Mouse (Mus musculus) liver, embryonic 14.5 days (tissue): Measurements from ENCODE around the gene Atxn1l.

Experiments
- CTCF ChIP-seq: IDR thresholded peaks from 2 replicates; pipeline ENCODE4 v1.5.1; 2016; ENCODE audit warnings: antibody characterized with exemption, low read depth, control low read depth
- EP300 ChIP-seq: IDR thresholded peaks from 2 replicates; pipeline ENCODE4 v1.6.1; 2016; ENCODE audit warnings: antibody characterized with exemption, low read depth

DNA sequence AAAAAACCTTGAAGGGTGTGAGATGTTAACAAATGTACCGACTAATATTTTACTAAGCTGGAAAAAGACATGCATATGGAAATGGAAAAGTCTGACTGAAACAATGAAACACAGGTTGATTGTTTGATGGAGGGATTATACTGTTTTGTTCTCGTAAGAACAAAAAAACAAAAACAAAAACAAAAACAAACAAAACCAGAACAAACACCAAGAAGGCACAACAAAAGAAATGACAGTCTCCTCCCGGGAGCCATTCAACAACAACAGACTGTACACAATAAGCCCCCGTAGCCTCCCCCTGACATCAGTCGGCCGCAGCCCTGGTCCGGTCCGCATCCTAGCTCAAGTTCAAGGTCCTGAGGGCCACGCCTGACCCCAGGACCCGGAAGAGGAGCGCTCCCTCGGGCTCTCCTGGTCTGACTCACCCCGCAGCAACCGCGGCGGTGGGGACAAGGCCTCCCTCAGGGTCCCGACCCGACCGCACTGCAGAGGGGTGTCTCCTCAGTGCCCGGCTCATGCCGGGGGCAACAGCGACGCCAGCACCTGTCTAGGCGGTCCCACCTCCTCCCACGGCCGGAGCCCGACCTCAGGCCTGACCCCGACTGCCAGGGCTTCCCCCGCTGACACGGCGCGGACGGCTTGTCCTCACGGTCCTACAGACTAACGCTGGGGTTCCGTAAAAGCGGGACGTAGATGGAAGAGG is 44.9 kb downstream of the Atxn1l start:
- TF ChIP-seq EP300 (no peak), CTCF (no peak)
